Mouse (Mus musculus): Measurements from ENCODE around the gene Tbx1. TPM values are rescaled to one million over a fixed set of nuclear protein-coding genes. Genes with fewer than 3 reads are reported as not detected.
A peak's percentile ranks its signal among the peaks of the same experiment; 100 is the strongest.

Tbx1 gene
- polyA plus RNA-seq (2014; fragmentation: Nextera tagmentation; extraction: Ambion mirVana) = 6.4 and 7.4 TPM in 2 replicates

GRCm38 (mm10) chr16:18589804-18590790 is at the start of gene Tbx1:
Gene Tbx1 (minus strand): TSS chr16:18590671.
- peaks cover 78% of the 10 kb centered on the region for H3K27me3 ChIP-seq (ENCODE audit: control insufficient read depth, insufficient read depth, low read length)
- H3K27ac ChIP-seq (ENCODE audit: low read depth, low read length) = no peak within 1 kb of the TSS
- peak within 1 kb of the TSS; percentile 22 for H3K4me3 ChIP-seq (ENCODE audit: low read depth, low read length)
- DNase-seq (ENCODE audit: low spot score) = peak; percentile 67
- peaks cover 17% of the 10 kb centered on the region for H3K4me1 ChIP-seq (replicated peaks; ENCODE audit: control insufficient read depth, insufficient read depth, low read length)
- no peaks in the 10 kb centered on the region for H3K36me3 ChIP-seq (ENCODE audit: control insufficient read depth, insufficient read depth, low read length)
- ATAC-seq (ENCODE audit: low FRiP score) = no peak; the same call in 1 of the 2 replicates
- WGBS = 2% methylated on average over 48 of the region's 48 CpGs
- peak within 1 kb of the TSS; percentile 28 for H3K4me2 ChIP-seq (replicated peaks; ENCODE audit: low read depth, low read length)
- H3K9ac ChIP-seq (ENCODE audit: low read depth, low read length) = no peak within 1 kb of the TSS
- H3K9me3 ChIP-seq (ENCODE audit: control insufficient read depth, low read length) = no peaks in the 10 kb centered on the region

- Histone ChIP-seq H3K27me3 (ENCODE audit: control insufficient read depth, insufficient read depth, low read length) (no peaks in the 10 kb centered on the region), H3K4me3 (ENCODE audit: low read depth, low read length) (no peak overlapping the region), H3K27ac (ENCODE audit: low read depth, low read length) (no peak overlapping the region), H3K9me3 (ENCODE audit: control insufficient read depth, low read length) (no peaks in the 10 kb centered on the region), H3K9ac (ENCODE audit: low read depth, low read length) (no peak overlapping the region), H3K4me2 (replicated peaks; ENCODE audit: low read depth, low read length) (no peak overlapping the region), H3K4me1 (replicated peaks; ENCODE audit: control insufficient read depth, insufficient read depth, low read length) (no peaks in the 10 kb centered on the region), H3K36me3 (ENCODE audit: control insufficient read depth, insufficient read depth, low read length) (no peaks in the 10 kb centered on the region)
- WGBS = 84% methylated on average over 1 of the region's 1 CpGs
- DNase-seq (ENCODE audit: low spot score) (no peak), ATAC-seq (ENCODE audit: low FRiP score) (no peak)
These were observed 49.0 kb upstream of the Tbx1 start for GRCm38 (mm10) chr16:18639382-18639929.

- ATAC-seq (ENCODE audit: low FRiP score) = no peak
- Histone ChIP-seq H3K9ac (ENCODE audit: low read depth, low read length) (no peak overlapping the region), H3K27me3 (ENCODE audit: control insufficient read depth, insufficient read depth, low read length) (no peaks in the 10 kb centered on the region), H3K9me3 (ENCODE audit: control insufficient read depth, low read length) (no peaks in the 10 kb centered on the region), H3K27ac (ENCODE audit: low read depth, low read length) (no peak overlapping the region), H3K4me1 (replicated peaks; ENCODE audit: control insufficient read depth, insufficient read depth, low read length) (no peaks in the 10 kb centered on the region), H3K4me2 (replicated peaks; ENCODE audit: low read depth, low read length) (no peak overlapping the region), H3K4me3 (ENCODE audit: low read depth, low read length) (no peak overlapping the region), H3K36me3 (ENCODE audit: control insufficient read depth, insufficient read depth, low read length) (no peaks in the 10 kb centered on the region)
- 63% methylated on average over 2 of the region's 2 CpGs for WGBS
- DNase-seq (ENCODE audit: low spot score) = no peak
These were observed 47.9 kb upstream of the Tbx1 start for GRCm38 (mm10) chr16:18638396-18638795.

- 52% methylated on average over 3 of the region's 3 CpGs for WGBS
- Histone ChIP-seq H3K9me3 (ENCODE audit: control insufficient read depth, low read length) (no peaks in the 10 kb centered on the region), H3K36me3 (ENCODE audit: control insufficient read depth, insufficient read depth, low read length) (no peaks in the 10 kb centered on the region), H3K4me2 (replicated peaks; ENCODE audit: low read depth, low read length) (no peak overlapping the region), H3K27ac (ENCODE audit: low read depth, low read length) (no peak overlapping the region), H3K4me3 (ENCODE audit: low read depth, low read length) (no peak overlapping the region), H3K9ac (ENCODE audit: low read depth, low read length) (no peak overlapping the region), H3K27me3 (ENCODE audit: control insufficient read depth, insufficient read depth, low read length) (no peaks in the 10 kb centered on the region), H3K4me1 (replicated peaks; ENCODE audit: control insufficient read depth, insufficient read depth, low read length) (no peaks in the 10 kb centered on the region)
- DNase-seq (ENCODE audit: low spot score) (no peak), ATAC-seq (ENCODE audit: low FRiP score) (no peak)
These were observed 46.3 kb upstream of the Tbx1 start for GRCm38 (mm10) chr16:18636804-18637203.

- Histone ChIP-seq H3K27ac (ENCODE audit: low read depth, low read length) (no peak overlapping the region), H3K36me3 (ENCODE audit: control insufficient read depth, insufficient read depth, low read length) (no peaks in the 10 kb centered on the region), H3K27me3 (ENCODE audit: control insufficient read depth, insufficient read depth, low read length) (no peaks in the 10 kb centered on the region), H3K4me2 (replicated peaks; ENCODE audit: low read depth, low read length) (no peak overlapping the region), H3K9ac (ENCODE audit: low read depth, low read length) (no peak overlapping the region), H3K4me3 (ENCODE audit: low read depth, low read length) (no peak overlapping the region), H3K9me3 (ENCODE audit: control insufficient read depth, low read length) (no peaks in the 10 kb centered on the region), H3K4me1 (replicated peaks; ENCODE audit: control insufficient read depth, insufficient read depth, low read length) (no peaks in the 10 kb centered on the region)
- ATAC-seq (ENCODE audit: low FRiP score) (no peak), DNase-seq (ENCODE audit: low spot score) (no peak)
- WGBS = 77% methylated on average over 5 of the region's 5 CpGs
These were observed 45.9 kb upstream of the Tbx1 start for GRCm38 (mm10) chr16:18636401-18636800.

GRCm38 (mm10) chr16:18633333-18633732 is 42.9 kb upstream of the Tbx1 start:
- H3K27me3 ChIP-seq (ENCODE audit: control insufficient read depth, insufficient read depth, low read length) = peaks cover 2% of the 10 kb centered on the region; the same call in 1 of the 2 replicates

GRCm38 (mm10) chr16:18632816-18633215 is 42.3 kb upstream of the Tbx1 start:
- ATAC-seq (ENCODE audit: low FRiP score) (no peak), DNase-seq (ENCODE audit: low spot score) (no peak)
- Histone ChIP-seq H3K9ac (ENCODE audit: low read depth, low read length) (no peak overlapping the region), H3K27me3 (ENCODE audit: control insufficient read depth, insufficient read depth, low read length) (peaks cover 2% of the 10 kb centered on the region; the same call in 1 of the 2 replicates), H3K27ac (ENCODE audit: low read depth, low read length) (no peak overlapping the region), H3K9me3 (ENCODE audit: control insufficient read depth, low read length) (no peaks in the 10 kb centered on the region), H3K4me2 (replicated peaks; ENCODE audit: low read depth, low read length) (no peak overlapping the region), H3K36me3 (ENCODE audit: control insufficient read depth, insufficient read depth, low read length) (no peaks in the 10 kb centered on the region), H3K4me1 (replicated peaks; ENCODE audit: control insufficient read depth, insufficient read depth, low read length) (peaks cover 10% of the 10 kb centered on the region), H3K4me3 (ENCODE audit: low read depth, low read length) (no peak overlapping the region)
- 62% methylated on average over 2 of the region's 2 CpGs for WGBS

More at GRCm38 (mm10) chr16:18633333-18633732, 42.9 kb upstream of the Tbx1 start:
- WGBS = 18% methylated on average over 1 of the region's 1 CpGs
- Histone ChIP-seq H3K9ac (ENCODE audit: low read depth, low read length) (no peak overlapping the region), H3K4me3 (ENCODE audit: low read depth, low read length) (no peak overlapping the region), H3K27ac (ENCODE audit: low read depth, low read length) (no peak overlapping the region), H3K36me3 (ENCODE audit: control insufficient read depth, insufficient read depth, low read length) (no peaks in the 10 kb centered on the region), H3K9me3 (ENCODE audit: control insufficient read depth, low read length) (no peaks in the 10 kb centered on the region), H3K4me2 (replicated peaks; ENCODE audit: low read depth, low read length) (no peak overlapping the region), H3K4me1 (replicated peaks; ENCODE audit: control insufficient read depth, insufficient read depth, low read length) (peaks cover 6% of the 10 kb centered on the region)
- ATAC-seq (ENCODE audit: low FRiP score) = no peak
- no peak for DNase-seq (ENCODE audit: low spot score)

GRCm38 (mm10) chr16:18632059-18632458 is 41.6 kb upstream of the Tbx1 start:
- no peak for ATAC-seq (ENCODE audit: low FRiP score)
- Histone ChIP-seq H3K9ac (ENCODE audit: low read depth, low read length) (no peak overlapping the region), H3K4me2 (replicated peaks; ENCODE audit: low read depth, low read length) (no peak overlapping the region), H3K4me3 (ENCODE audit: low read depth, low read length) (no peak overlapping the region), H3K27ac (ENCODE audit: low read depth, low read length) (no peak overlapping the region), H3K4me1 (replicated peaks; ENCODE audit: control insufficient read depth, insufficient read depth, low read length) (peaks cover 16% of the 10 kb centered on the region), H3K36me3 (ENCODE audit: control insufficient read depth, insufficient read depth, low read length) (no peaks in the 10 kb centered on the region), H3K9me3 (ENCODE audit: control insufficient read depth, low read length) (no peaks in the 10 kb centered on the region), H3K27me3 (ENCODE audit: control insufficient read depth, insufficient read depth, low read length) (peaks cover 9% of the 10 kb centered on the region)
- DNase-seq (ENCODE audit: low spot score) = no peak
- 61% methylated on average over 3 of the region's 3 CpGs for WGBS

All from hindbrain, embryonic 11.5 days (tissue).